Mouse (Mus musculus) lung, postnatal 14 days (tissue): ENCODE data around the gene Vmn1r59.
"Not testable (repeated sequence)": the region's sequence is repeated elsewhere in the genome, so short reads cannot be mapped to it uniquely, and the experiment has no call there.

Source experiments
- DNase-seq: peaks from one replicate; pipeline ENCODE4 v3.0.0; 2021

Vmn1r59 gene

DNA sequence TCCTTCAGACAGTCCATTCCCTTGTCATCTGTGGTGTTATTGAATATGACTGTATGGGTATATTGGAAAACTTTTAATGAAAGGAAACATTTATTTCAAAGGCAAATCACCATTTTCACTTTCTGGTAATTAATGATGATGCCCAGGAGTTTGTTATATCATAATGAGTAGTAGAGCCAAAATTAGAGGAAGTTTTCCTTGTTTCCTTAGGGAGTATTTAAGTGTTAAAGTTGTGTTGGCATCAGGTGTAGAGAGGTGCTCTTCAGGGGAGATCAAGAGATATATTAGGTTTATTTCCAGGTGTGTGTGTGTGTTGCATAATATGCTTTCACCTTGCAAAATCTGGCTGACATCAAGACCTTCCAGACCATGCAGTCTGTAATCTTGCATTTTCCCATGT is at the start of gene Vmn1r59:
Vmn1r59 (minus strand) TSS at position 101 of the 400 bp plus-strand sequence.
- DNase-seq: no peak

DNA sequence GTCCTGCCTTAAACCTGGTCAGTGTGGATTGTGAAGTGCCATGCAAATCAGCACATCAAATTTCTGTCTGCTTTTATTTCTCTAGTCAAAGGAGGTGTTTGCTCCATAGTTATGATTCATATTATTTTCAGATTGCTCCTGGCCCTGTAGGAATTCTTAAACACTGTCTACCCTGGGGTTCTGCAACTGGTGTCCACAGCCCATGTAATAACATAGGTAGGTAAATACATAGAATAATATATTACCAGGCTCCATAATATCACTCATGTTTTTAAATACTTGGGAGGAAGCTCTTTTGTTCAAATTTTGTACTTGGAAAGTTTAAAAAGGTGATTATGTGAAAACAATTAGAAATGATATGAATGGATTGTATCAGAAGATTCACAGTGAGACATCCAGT is 37.3 kb upstream of the Vmn1r59 start, which contains the start of gene Vmn2r28:
Vmn2r28 (minus strand) TSS at position 101 of the 400 bp plus-strand sequence.
- not testable (repeated sequence) for DNase-seq

DNA sequence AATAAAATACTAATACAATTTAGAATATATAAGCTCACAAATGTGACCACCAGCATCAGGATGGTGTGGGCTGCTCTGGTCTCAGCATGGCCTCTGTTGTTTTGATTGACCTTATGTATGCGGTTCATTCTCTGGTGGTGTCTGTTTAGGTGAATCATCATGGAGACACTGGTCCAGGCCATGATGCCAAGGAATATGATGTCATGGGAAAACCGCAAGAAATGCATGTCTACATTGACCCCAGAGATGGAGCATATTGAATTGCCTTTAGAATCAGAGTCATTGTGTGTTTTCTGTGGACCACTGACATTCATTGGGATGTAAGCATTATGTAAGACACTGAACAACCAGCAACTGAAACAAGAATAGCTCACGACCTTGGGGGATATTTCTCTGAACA is 2.6 kb downstream of the Vmn1r59 start:
- not testable (repeated sequence) for DNase-seq

DNA sequence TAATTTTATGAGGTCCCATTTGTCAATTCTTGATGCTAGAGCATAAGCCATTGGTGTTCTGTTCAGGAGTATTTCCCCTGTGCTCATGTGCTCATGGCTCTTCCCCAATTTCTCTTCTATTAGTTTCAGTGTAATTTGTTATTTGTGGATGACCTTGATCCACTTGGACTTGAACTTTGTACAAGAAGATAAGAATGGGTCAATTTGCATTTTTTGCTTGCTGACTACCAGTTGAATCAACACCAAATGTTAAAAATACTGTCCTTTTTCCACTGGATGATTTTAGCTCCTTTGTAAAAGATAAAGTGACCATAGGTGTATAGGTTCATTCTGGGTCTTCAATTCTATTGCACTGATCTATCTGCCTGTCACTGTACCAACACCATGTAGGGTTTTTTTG is 7.9 kb downstream of the Vmn1r59 start:
- no peak for DNase-seq

DNA sequence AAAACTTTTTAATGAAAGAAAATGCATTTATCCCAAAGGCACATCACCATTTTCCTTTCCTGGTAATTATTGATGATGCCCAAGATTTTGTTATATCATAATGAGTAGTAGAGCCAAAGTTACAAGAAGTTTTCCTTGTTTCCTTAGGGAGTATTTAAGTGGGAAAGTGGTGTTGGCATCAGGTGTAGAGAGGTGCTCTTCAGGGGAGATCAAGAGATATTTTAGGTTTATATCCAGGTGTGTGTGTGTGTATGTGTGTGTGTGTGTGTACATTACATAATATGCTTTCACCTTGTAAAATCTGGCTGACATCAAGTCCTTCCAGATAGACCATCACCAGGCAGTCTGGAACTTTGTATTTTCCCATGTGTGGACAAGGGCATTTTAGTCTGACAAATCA is 43.3 kb downstream of the Vmn1r59 start, which contains the start of gene Vmn1r58:
Vmn1r58 (minus strand) TSS at position 101 of the 400 bp plus-strand sequence.
- not testable (repeated sequence) for DNase-seq

DNA sequence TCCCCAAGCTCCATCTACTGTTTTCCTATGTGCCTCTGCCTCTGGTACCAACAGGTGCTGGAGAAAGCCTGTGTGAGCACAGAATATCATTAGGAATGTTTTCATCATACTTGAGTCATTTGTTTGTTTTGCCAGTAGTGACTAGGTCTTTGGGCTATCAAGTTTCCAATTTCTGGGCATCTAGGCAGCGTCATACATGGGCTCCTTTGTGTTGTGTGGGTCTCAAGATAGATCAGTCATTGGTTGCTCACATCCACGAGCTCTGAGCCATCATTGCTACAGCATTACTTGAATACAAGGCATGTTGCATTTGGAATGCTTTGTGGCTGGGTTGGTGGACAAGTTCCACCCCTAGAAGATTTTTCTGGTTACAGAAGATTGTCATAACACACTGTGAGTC is 50.4 kb downstream of the Vmn1r59 start:
- DNase-seq: no peak
